Mouse (Mus musculus): ENCODE data around the gene Slc24a3.

Gene Slc24a3

GRCm38 (mm10) chr2:145460854-145461423 lies 293.4 kb downstream of the Slc24a3 start:
- no peak for DNase-seq

GRCm38 (mm10) chr2:145462253-145462652 lies 294.7 kb downstream of the Slc24a3 start:
- no peak for DNase-seq

- DNase-seq, result no peak
Observed at GRCm38 (mm10) chr2:145468701-145469325, 301.3 kb downstream of the Slc24a3 start.

- no peak for DNase-seq
Observed at GRCm38 (mm10) chr2:145477484-145477883, 309.9 kb downstream of the Slc24a3 start.

- DNase-seq, result no peak
Observed at GRCm38 (mm10) chr2:145479676-145480075, 312.1 kb downstream of the Slc24a3 start.

- DNase-seq, result no peak
Observed at GRCm38 (mm10) chr2:145500231-145500630, 332.7 kb downstream of the Slc24a3 start.

GRCm38 (mm10) chr2:145501472-145501871 lies 333.9 kb downstream of the Slc24a3 start:
- no peak for DNase-seq

- no peak for DNase-seq
Observed at GRCm38 (mm10) chr2:145507702-145508101, 340.1 kb downstream of the Slc24a3 start.

- DNase-seq, result no peak
Observed at GRCm38 (mm10) chr2:145510650-145511225, 343.2 kb downstream of the Slc24a3 start.

- no peak for DNase-seq
Observed at GRCm38 (mm10) chr2:145515956-145516355, 348.4 kb downstream of the Slc24a3 start.

GRCm38 (mm10) chr2:145517346-145517745 lies 349.8 kb downstream of the Slc24a3 start:
- DNase-seq, result peak; percentile 58

GRCm38 (mm10) chr2:145522017-145522416 lies 354.5 kb downstream of the Slc24a3 start:
- DNase-seq, result no peak

GRCm38 (mm10) chr2:145523381-145523780 lies 355.8 kb downstream of the Slc24a3 start:
- DNase-seq, result no peak

- DNase-seq, result peak; percentile 17
Observed at GRCm38 (mm10) chr2:145527151-145527550, 359.6 kb downstream of the Slc24a3 start.

GRCm38 (mm10) chr2:145530941-145531353 lies 363.4 kb downstream of the Slc24a3 start:
- DNase-seq, result no peak

- DNase-seq, result peak; percentile 7
Observed at GRCm38 (mm10) chr2:145533086-145533485, 365.5 kb downstream of the Slc24a3 start.

GRCm38 (mm10) chr2:145535307-145535706 lies 367.8 kb downstream of the Slc24a3 start:
- peak; percentile 54 for DNase-seq

GRCm38 (mm10) chr2:145535774-145536173 lies 368.2 kb downstream of the Slc24a3 start:
- DNase-seq, result no peak

- no peak for DNase-seq
Observed at GRCm38 (mm10) chr2:145536986-145537385, 369.4 kb downstream of the Slc24a3 start.

- DNase-seq, result no peak
Observed at GRCm38 (mm10) chr2:145541695-145542094, 374.1 kb downstream of the Slc24a3 start.

- no peak for DNase-seq
Observed at GRCm38 (mm10) chr2:145546071-145546470, 378.5 kb downstream of the Slc24a3 start.

- DNase-seq, result no peak
Observed at GRCm38 (mm10) chr2:145554722-145555252, 387.2 kb downstream of the Slc24a3 start.

GRCm38 (mm10) chr2:145555713-145556112 lies 388.2 kb downstream of the Slc24a3 start:
- DNase-seq, result no peak

- DNase-seq, result peak; percentile 65
Observed at GRCm38 (mm10) chr2:145557361-145557931, 389.9 kb downstream of the Slc24a3 start.
